Mouse (Mus musculus) embryonic facial prominence, embryonic 13.5 days (tissue): ENCODE data around the gene Gm11084. TPM values are rescaled to one million over a fixed set of nuclear protein-coding genes. Genes with fewer than 3 reads are reported as not detected.

Experiments used
- microRNA-seq: library from miRNA; unstranded; fragments of <30 nt; microRNA quantifications from one replicate; pipeline ENCODE4, GENCODE M21; 2016
- polyA plus RNA-seq: library from polyadenylated mRNA; unstranded; fragments of >200 nt; fragmentation: Nextera tagmentation; extraction: Ambion mirVana; gene quantifications from 2 replicates; pipeline ENCODE4 v1.2.1, GENCODE M21; 2015

Gm11084 gene
- polyA plus RNA-seq, 1 experiment from 2014 or later, result not detected

Small RNA genes lying within 50 kb of the gene (microRNA-seq; reads per million reads assigned to microRNA genes)
- gene Gm25960, result not detected

Other genes with a start within 250 kb of the Gm11084 start
- gene Sp3, start 6.3 kb downstream of the Gm11084 start, polyA plus RNA-seq, result 67.4 and 69.0 TPM in 2 replicates
- 108 and 118 TPM in 2 replicates for gene Ola1, start 232.2 kb upstream of the Gm11084 start, polyA plus RNA-seq